Mouse (Mus musculus) lung, postnatal 0 days (tissue): ENCODE results near the gene Ildr2. TPM values are rescaled to one million over a fixed set of nuclear protein-coding genes. Genes with fewer than 3 reads are reported as not detected.

Source experiments
- ATAC-seq: fragments of 200-750 bp; cut with Nextera tagmentation; 2 replicates; pipeline ENCODE4 v1.8.0; 2017; ENCODE audit warnings: moderate library complexity
- DNase-seq: peaks from one replicate; pipeline ENCODE4 v3.0.0-alpha.2; 2016; ENCODE audit warnings: low spot score
- H3K27ac ChIP-seq: fragments of 300-500 bp; sonication (generic); 2 replicates; pipeline ENCODE4 v1.5.1; 2014; ENCODE audit warnings: antibody characterized with exemption, mild to moderate bottlenecking, low read length, mixed read lengths
- H3K27me3 ChIP-seq: fragments of 300-500 bp; sonication (generic); replicated peaks from 2 replicates; pipeline ENCODE4 v1.6.1; 2014; ENCODE audit warnings: low read length, mixed read lengths; ENCODE audit not compliant: insufficient read depth
- H3K36me3 ChIP-seq: fragments of 300-500 bp; sonication (generic); 2 replicates; pipeline ENCODE4 v1.6.1; 2014; ENCODE audit warnings: low read length, mixed read lengths; ENCODE audit not compliant: insufficient read depth
- H3K4me1 ChIP-seq: fragments of 300-500 bp; sonication (generic); 2 replicates; pipeline ENCODE4 v1.6.1; 2014; ENCODE audit warnings: antibody characterized with exemption, low read depth, low read length, mixed read lengths; ENCODE audit not compliant: insufficient read depth
- H3K4me2 ChIP-seq: fragments of 300-500 bp; sonication (generic); replicated peaks from 2 replicates; pipeline ENCODE4 v1.6.1; 2014; ENCODE audit warnings: low read depth, mild to moderate bottlenecking, low read length, moderate library complexity, mixed read lengths
- H3K4me3 ChIP-seq: fragments of 300-500 bp; sonication (generic); 2 replicates; pipeline ENCODE4 v1.5.1; 2014; ENCODE audit warnings: low read depth, low read length
- H3K9ac ChIP-seq: fragments of 300-500 bp; sonication (generic); replicated peaks from 2 replicates; pipeline ENCODE4 v1.6.1; 2014; ENCODE audit warnings: low read depth, mild to moderate bottlenecking
- H3K9me3 ChIP-seq: fragments of 300-500 bp; sonication (generic); 2 replicates; pipeline ENCODE4 v1.6.1; 2016; ENCODE audit warnings: low read length, mixed read lengths
- CTCF ChIP-seq: IDR thresholded peaks from 2 replicates; pipeline ENCODE4 v1.5.1; 2016; ENCODE audit warnings: antibody characterized with exemption, mild to moderate bottlenecking
- EP300 ChIP-seq: IDR thresholded peaks from 2 replicates; pipeline ENCODE4 v1.6.1; 2016; ENCODE audit warnings: antibody characterized with exemption, mild to moderate bottlenecking, control low read depth
- WGBS: fragments of 180-500 bp; shearing (Covaris S2); extraction: QIAGEN DNeasy Blood & Tissue Kit; methylation state at CpG from one replicate; pipeline ENCODE4 v1.1.7; 2014; 5-methylcytosine and 5-hydroxymethylcytosine counted together
- polyA plus RNA-seq: library from polyadenylated mRNA; unstranded; fragments of >200 nt; fragmentation: Nextera tagmentation; extraction: Ambion mirVana; gene quantifications from 2 replicates; pipeline ENCODE4 v1.2.1, GENCODE M21; 2015

The Ildr2 gene
- polyA plus RNA-seq, 1 experiment from 2014 or later: 0.79 TPM

GRCm38 (mm10) chr1:166244285-166244684 is 9.7 kb upstream of the Ildr2 start:
- ATAC-seq (no peak), DNase-seq (peak; percentile 16)
- Histone ChIP-seq H3K27me3 (no peaks in the 10 kb centered on the region), H3K4me3 (no peak overlapping the region), H3K4me2 (no peak overlapping the region), H3K9me3 (no peaks in the 10 kb centered on the region), H3K4me1 (no peaks in the 10 kb centered on the region), H3K9ac (no peak overlapping the region), H3K27ac (no peak overlapping the region), H3K36me3 (no peaks in the 10 kb centered on the region)
- TF ChIP-seq EP300 (no peak), CTCF (no peak)
- WGBS: 78% methylated on average over 6 of the region's 6 CpGs

GRCm38 (mm10) chr1:166255091-166255490 is 1.2 kb downstream of the Ildr2 start:
- H3K4me2 ChIP-seq: no peak overlapping the region
- H3K27me3 ChIP-seq: 0 out of 2 replicates have a peak, but pooled peaks cover 8% of the 10 kb centered on the region
- WGBS: 60% methylated on average over 8 of the region's 8 CpGs

GRCm38 (mm10) chr1:166255651-166256050 is 1.7 kb downstream of the Ildr2 start:
- DNase-seq: no peak
- H3K9ac ChIP-seq: no peak overlapping the region
- H3K4me3 ChIP-seq: no peak overlapping the region
- H3K4me2 ChIP-seq: no peak overlapping the region
- no peaks in the 10 kb centered on the region for H3K36me3 ChIP-seq
- H3K9me3 ChIP-seq: no peaks in the 10 kb centered on the region
- 52% methylated on average over 2 of the region's 2 CpGs for WGBS
- no peaks in the 10 kb centered on the region; the same call in 1 of the 2 replicates for H3K4me1 ChIP-seq
- TF ChIP-seq CTCF (no peak), EP300 (no peak)
- ATAC-seq: no peak; the same call in 1 of the 2 replicates
- H3K27ac ChIP-seq: no peak overlapping the region
- 0 out of 2 replicates have a peak, but pooled peaks cover 8% of the 10 kb centered on the region for H3K27me3 ChIP-seq

More at GRCm38 (mm10) chr1:166255091-166255490, 1.2 kb downstream of the Ildr2 start:
- ATAC-seq (no peak), DNase-seq (no peak)
- H3K4me3 ChIP-seq: no peak overlapping the region
- TF ChIP-seq EP300 (no peak), CTCF (no peak)
- H3K27ac ChIP-seq: no peak overlapping the region
- H3K4me1 ChIP-seq: no peaks in the 10 kb centered on the region; the same call in 1 of the 2 replicates
- no peak overlapping the region for H3K9ac ChIP-seq
- H3K9me3 ChIP-seq: no peaks in the 10 kb centered on the region
- no peaks in the 10 kb centered on the region for H3K36me3 ChIP-seq

- no peaks in the 10 kb centered on the region for H3K9me3 ChIP-seq
- 13% methylated on average over 6 of the region's 6 CpGs for WGBS
Observed at GRCm38 (mm10) chr1:166256302-166256701, 2.4 kb downstream of the Ildr2 start.

GRCm38 (mm10) chr1:166256898-166257297 is 3.0 kb downstream of the Ildr2 start:
- H3K27me3 ChIP-seq: 0 out of 2 replicates have a peak, but pooled peaks cover 8% of the 10 kb centered on the region
- H3K9ac ChIP-seq: no peak overlapping the region
- H3K9me3 ChIP-seq: no peaks in the 10 kb centered on the region
- DNase-seq (no peak), ATAC-seq (no peak)
- H3K36me3 ChIP-seq: no peaks in the 10 kb centered on the region
- H3K4me3 ChIP-seq: no peak overlapping the region
- no peaks in the 10 kb centered on the region; the same call in 1 of the 2 replicates for H3K4me1 ChIP-seq
- 82% methylated on average over 4 of the region's 4 CpGs for WGBS
- no peak for TF ChIP-seq EP300
- no peak for TF ChIP-seq CTCF
- no peak overlapping the region for H3K4me2 ChIP-seq
- no peak overlapping the region for H3K27ac ChIP-seq

More at GRCm38 (mm10) chr1:166256302-166256701, 2.4 kb downstream of the Ildr2 start:
- ATAC-seq (no peak), DNase-seq (no peak)
- TF ChIP-seq EP300: no peak
- TF ChIP-seq CTCF: no peak
- no peak overlapping the region for H3K27ac ChIP-seq
- H3K36me3 ChIP-seq: no peaks in the 10 kb centered on the region
- no peaks in the 10 kb centered on the region; the same call in 1 of the 2 replicates for H3K4me1 ChIP-seq
- no peak overlapping the region for H3K4me3 ChIP-seq
- no peak overlapping the region for H3K4me2 ChIP-seq
- H3K9ac ChIP-seq: no peak overlapping the region
- 0 out of 2 replicates have a peak, but pooled peaks cover 8% of the 10 kb centered on the region for H3K27me3 ChIP-seq

- no peak overlapping the region for H3K27ac ChIP-seq
- no peaks in the 10 kb centered on the region for H3K9me3 ChIP-seq
- H3K36me3 ChIP-seq: no peaks in the 10 kb centered on the region
- no peak overlapping the region for H3K4me2 ChIP-seq
- no peak overlapping the region for H3K4me3 ChIP-seq
- DNase-seq (no peak), ATAC-seq (no peak)
- WGBS: 63% methylated on average over 6 of the region's 6 CpGs
- H3K27me3 ChIP-seq: 0 out of 2 replicates have a peak, but pooled peaks cover 3% of the 10 kb centered on the region
- TF ChIP-seq CTCF: no peak
- no peak for TF ChIP-seq EP300
- H3K4me1 ChIP-seq: no peaks in the 10 kb centered on the region; the same call in 1 of the 2 replicates
- no peak overlapping the region for H3K9ac ChIP-seq
Observed at GRCm38 (mm10) chr1:166259526-166259925, 5.6 kb downstream of the Ildr2 start.
